Mouse (Mus musculus) megakaryocyte progenitor cell, adult 5-6 weeks (primary cell): ENCODE data around the gene Plekha5. TPM values are rescaled to one million over a fixed set of nuclear protein-coding genes. Genes with fewer than 3 reads are reported as not detected.
"Not testable (repeated sequence)": the region's sequence is repeated elsewhere in the genome, so short reads cannot be mapped to it uniquely, and the experiment has no call there.

Source experiments
- ATAC-seq: replicated peaks from 2 replicates; pipeline ENCODE4 v1.8.0; 2016; ENCODE audit warnings: mild to moderate bottlenecking, moderate TSS enrichment, inconsistent platforms; ENCODE audit not compliant: poor library complexity
- total RNA-seq, 2 experiments: library from RNA; stranded (forward) in 1 of 2; stranded (reverse) in 1 of 2; fragments of 157-497, 149-512 nt in 1 of 2; fragments of 200-1000 nt in 1 of 2; gene quantifications; 2 replicates each; pipeline versions ENCODE4 v1.2.3 to v1.2.4; 2015 to 2017

Gene Plekha5
- total RNA-seq, 2 experiments from 2014 or later: 5.6 to 6.5 TPM

GRCm38 (mm10) chr6:140574943-140575342, 151.1 kb downstream of the Plekha5 start:
- no peak for ATAC-seq

DNA sequence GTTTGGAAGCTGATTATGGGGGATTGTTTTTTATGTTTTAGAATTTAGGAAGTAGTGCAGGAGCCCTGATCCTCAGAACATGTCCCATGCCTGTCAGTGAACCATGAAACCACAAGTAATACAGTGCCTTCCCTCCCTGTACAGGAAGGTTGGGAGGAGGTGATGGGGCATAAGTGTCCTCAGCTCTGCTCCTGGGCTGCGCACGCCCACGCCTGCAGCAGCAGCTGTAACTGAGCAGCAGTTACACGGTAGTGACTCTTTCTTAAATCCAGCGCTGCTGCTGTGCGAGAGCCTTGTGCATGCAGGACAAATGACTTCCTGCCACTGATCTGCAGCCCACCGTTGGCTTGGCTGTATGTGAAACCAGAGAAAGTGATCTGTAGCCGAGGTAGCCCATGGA, 152.3 kb downstream of the Plekha5 start:
- peak; percentile 54 for ATAC-seq

DNA sequence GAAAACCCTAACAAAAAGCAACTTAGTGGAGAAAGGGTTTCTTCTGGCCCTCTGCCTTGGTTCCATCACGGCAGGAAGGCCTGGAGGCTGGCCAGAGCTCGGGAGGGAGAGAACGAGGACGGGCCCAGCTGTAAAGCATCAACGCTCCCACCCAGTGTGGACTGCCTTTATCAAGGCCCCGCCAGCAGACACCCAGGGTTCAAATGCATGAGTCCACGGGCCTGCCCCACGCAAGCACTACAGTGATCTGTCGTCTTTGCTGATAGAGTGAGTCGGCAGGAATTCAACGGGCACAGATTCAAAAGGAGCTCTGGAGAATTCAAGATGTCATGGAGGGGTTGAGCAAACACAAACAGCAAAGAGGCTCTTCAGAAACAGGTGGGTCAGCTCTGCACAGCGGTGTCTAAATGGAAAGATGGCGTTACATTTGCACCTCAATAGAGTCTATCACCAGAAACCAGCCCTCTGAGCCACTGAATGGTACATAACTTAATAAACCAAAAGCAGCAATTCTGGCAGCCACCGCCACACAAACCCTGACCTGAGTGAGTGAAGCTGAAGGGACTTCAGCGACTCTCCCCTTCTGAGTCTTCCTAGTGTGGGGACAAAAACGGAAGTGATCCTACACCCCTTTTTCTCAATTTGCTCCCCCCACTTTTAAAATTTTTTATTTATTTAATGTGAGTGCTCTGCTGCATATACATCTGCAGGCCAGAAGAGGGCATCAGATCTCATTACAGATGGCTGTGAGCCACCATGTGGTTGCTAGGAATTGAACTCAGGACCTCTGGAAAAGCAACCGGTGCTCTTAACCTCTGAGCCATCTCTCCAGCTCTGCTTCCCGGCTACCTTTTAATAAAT, 153.3 kb downstream of the Plekha5 start:
- ATAC-seq: peak; percentile 26; the same call in 1 of the 2 replicates

DNA sequence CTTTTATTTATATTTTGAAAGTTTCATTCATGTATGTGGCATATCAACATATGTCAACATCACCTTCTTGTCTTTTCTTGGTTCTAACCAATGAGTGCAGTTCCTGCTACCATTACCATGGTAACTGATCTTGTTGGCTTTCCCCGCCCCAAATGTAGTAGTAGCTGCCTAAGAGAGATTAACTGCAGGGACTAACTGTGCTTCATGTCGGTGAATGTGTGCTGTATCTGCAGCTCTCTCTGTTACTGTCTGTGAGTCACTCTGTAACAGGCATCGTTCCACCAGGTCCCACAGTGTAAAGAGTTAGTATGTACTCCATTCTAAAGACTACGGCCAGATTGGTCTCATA, 153.9 kb downstream of the Plekha5 start:
- ATAC-seq: peak; percentile 72

GRCm38 (mm10) chr6:140578985-140579384, 155.1 kb downstream of the Plekha5 start:
- ATAC-seq: not testable (repeated sequence)

DNA sequence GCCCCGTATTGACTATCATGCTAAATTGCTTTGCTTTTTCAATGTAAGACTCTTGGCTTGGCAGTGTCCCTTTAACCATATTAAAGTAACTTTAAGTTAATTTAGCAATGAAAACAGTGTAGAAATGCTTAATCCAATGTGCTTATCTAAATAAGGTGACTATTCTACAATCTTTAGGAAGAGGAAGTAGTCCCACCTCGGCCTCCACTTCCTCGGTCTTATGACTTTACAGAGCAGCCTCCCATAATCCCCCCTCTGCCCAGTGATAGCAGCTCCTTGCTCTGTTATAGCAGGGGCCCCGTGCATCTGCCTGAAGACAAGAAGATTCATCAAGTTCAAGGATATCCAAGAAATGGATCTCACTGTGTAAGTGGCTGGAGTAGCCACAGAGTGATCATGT, 156.3 kb downstream of the Plekha5 start:
- ATAC-seq: 0 out of 2 replicates have a peak, but pooled peaks have one; percentile 24

DNA sequence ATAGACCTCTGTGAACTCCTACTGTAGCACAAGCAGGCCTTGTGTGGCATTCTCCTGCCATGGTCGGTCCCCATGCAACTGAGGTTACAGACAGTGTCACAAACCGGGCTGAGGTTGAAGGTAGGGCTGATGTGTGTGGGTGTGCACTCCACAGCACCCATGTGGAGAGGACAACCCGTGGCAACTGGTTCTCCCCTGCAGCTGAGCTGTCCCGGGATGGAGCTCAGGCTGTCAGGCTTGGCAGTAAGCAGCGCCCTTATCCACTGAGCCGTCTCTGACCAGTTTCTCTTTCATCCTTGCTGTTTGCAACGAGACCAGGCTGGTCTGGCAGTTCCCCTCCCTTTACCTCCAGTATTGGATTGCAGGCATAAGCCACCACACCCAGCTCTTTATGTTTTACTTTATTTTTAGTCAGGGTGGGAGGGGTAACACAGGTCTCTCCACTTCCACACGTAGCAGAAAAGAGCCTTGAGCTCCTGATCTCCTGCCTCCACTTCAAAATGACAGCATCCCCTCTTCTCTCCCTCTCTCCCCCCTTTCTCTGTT, 162.9 kb downstream of the Plekha5 start:
- ATAC-seq: no peak

GRCm38 (mm10) chr6:140591331-140591730, 167.5 kb downstream of the Plekha5 start:
- no peak for ATAC-seq

GRCm38 (mm10) chr6:140592713-140593112, 168.9 kb downstream of the Plekha5 start:
- no peak for ATAC-seq

DNA sequence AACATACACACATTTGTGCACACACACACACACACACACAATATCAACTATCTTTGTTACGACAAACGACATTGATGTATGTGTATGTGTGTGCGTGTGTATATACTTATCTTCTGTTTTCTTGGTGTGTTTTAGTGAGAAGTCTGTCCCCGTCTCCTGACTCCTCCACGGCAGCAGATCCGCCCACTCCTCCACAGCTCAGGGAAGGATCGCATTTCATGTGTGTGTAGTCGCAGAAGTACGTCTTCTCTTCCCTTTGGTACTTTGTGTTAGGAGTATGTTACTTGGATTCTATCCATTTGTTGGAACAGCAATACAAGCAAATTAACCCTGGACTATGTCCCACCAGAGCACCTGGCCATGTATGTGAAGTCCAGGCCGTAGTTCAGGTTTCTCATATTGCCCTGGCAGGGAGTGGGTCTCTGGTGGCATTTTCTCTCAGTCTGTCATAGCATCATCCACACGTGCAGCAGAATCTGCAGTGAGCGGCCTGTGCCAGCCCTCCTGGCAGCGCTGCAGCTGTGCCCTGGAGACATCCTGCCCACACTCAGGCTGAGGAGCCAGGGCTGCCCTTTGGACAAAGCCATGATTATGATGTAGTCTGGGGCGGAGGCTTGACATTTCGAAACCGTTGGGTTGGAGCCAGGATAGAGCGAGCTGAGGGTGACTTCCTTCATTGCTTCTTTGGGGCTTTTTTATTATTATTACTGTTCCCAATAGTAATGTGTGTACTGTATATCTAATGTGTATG, 169.7 kb downstream of the Plekha5 start:
- peak; percentile 82 for ATAC-seq

GRCm38 (mm10) chr6:140595551-140595950, 171.7 kb downstream of the Plekha5 start:
- ATAC-seq: not testable (repeated sequence)

- no peak for ATAC-seq
Observed at GRCm38 (mm10) chr6:140597381-140598329, 173.8 kb downstream of the Plekha5 start.

- 0 out of 2 replicates have a peak, but pooled peaks have one; percentile 27 for ATAC-seq
Observed at GRCm38 (mm10) chr6:140598516-140598915, 174.7 kb downstream of the Plekha5 start.

DNA sequence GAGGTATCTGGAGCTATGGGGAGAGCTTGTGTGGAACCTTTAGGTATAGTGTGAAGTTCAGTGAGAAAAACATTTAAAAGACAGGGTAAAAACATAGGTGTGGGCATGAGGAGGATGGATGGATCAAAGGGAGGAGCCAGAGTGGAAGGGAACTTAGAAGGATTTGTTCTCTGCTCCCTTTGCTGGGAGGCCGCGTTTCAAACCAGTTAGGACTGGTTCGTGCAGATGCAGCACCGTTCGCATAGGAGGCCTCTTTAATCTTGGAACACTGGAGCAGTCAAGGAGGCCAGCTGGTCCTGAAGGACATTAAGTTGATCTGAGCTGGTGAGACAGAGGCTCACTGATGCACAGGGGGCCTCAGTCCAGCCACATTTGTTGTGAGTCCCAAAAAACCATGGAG, 175.5 kb downstream of the Plekha5 start:
- no peak for ATAC-seq

- not testable (repeated sequence) for ATAC-seq
Observed at GRCm38 (mm10) chr6:140600671-140601070, 176.8 kb downstream of the Plekha5 start.

- ATAC-seq: no peak
Observed at GRCm38 (mm10) chr6:140601175-140601574, 177.3 kb downstream of the Plekha5 start.

GRCm38 (mm10) chr6:140603228-140603944, 179.5 kb downstream of the Plekha5 start:
- ATAC-seq: no peak

GRCm38 (mm10) chr6:140605173-140605572, 181.3 kb downstream of the Plekha5 start:
- not testable (repeated sequence) for ATAC-seq

GRCm38 (mm10) chr6:140605732-140606131, 181.9 kb downstream of the Plekha5 start:
- ATAC-seq: no peak

- no peak for ATAC-seq
Observed at GRCm38 (mm10) chr6:140606534-140606933, 182.7 kb downstream of the Plekha5 start.
